Mouse (Mus musculus) lung, adult 2 months (tissue): ENCODE data around the gene Prss53. TPM values are rescaled to one million over a fixed set of nuclear protein-coding genes. Genes with fewer than 3 reads are reported as not detected.

Experiments
- DNase-seq: peaks from one replicate; pipeline ENCODE4 v3.0.0; 2022
- H3K4me1 ChIP-seq: fragments of 200-500 bp; 2 replicates; pipeline ENCODE4 v1.6.1; 2011; ENCODE audit warnings: low read length; ENCODE audit not compliant: control insufficient read depth, insufficient read depth
- H3K4me3 ChIP-seq: fragments of 200-500 bp; replicated peaks from 2 replicates; pipeline ENCODE3; 2011; ENCODE audit warnings: low read depth, mild to moderate bottlenecking, control low read depth, low read length; ENCODE audit errors: extremely low read depth
- CTCF ChIP-seq: fragments of 200-500 bp; IDR thresholded peaks from 2 replicates; pipeline ENCODE4 v1.5.1; 2011; ENCODE audit warnings: mild to moderate bottlenecking, low read length, control low read depth; ENCODE audit not compliant: insufficient read depth
- POLR2A ChIP-seq: fragments of 200-500 bp; IDR thresholded peaks from 2 replicates; pipeline ENCODE4 v1.6.1; 2011; ENCODE audit warnings: low read depth, mild to moderate bottlenecking, control low read depth, low read length, borderline replicate concordance; ENCODE audit errors: extremely low read depth
- WGBS: fragments of 180-500 bp; shearing (Covaris S2); methylation state at CpG from one replicate; pipeline ENCODE4 v1.1.7; 2018; 5-methylcytosine and 5-hydroxymethylcytosine counted together
- polyA plus RNA-seq: library from polyadenylated mRNA; depleted of rRNA; stranded (reverse); fragments of >200 nt; gene quantifications from 2 replicates; pipeline ENCODE4 v1.2.3, GENCODE M21; 2012

The Prss53 gene
- polyA plus RNA-seq, 1 experiment = 3.4 TPM

DNA sequence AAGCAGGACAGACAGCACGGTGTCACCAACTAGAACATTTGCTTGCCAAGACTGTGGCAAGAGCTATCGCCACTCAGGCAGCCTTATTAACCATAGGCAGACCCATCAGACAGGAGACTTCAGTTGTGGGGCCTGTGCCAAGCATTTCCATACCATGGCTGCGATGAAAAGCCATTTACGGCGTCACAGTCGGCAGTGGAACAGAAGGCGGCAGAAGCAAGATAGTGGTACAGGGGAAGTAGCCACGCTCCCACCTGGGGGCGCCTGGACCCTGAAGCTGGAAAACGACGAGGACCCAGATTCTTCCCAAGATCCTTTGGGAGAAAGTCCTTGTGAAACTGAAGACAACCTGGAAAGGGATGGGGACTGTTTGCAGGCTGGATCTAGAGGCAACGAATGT, 10.3 kb downstream of the Prss53 start:
- DNase-seq = no peak
- Histone ChIP-seq H3K4me3 (no peak overlapping the region), H3K4me1 (peaks cover 7% of the 10 kb centered on the region)
- TF ChIP-seq POLR2A (no peak), CTCF (no peak)
- 82% methylated on average over 12 of the region's 12 CpGs for WGBS

DNA sequence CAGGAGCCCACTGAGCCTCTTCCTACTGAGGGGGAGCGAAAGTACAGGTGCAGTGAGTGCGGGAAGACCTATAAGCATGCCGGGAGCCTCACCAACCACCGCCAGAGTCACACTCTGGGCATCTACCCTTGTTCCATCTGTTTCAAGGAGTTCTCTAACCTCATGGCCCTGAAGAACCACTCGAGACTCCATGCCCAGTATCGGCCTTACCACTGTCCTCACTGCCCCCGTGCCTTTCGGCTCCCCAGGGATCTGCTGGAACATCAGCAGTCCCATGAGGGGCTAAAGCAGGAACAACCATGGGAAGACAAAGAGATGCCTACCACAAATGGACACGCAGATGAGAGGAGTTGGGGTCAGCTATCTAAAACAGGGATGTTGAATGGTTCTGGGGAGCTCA, 11.5 kb downstream of the Prss53 start:
- H3K4me1 ChIP-seq = peaks cover 11% of the 10 kb centered on the region
- TF ChIP-seq POLR2A (no peak), CTCF (no peak)
- DNase-seq = no peak
- H3K4me3 ChIP-seq = no peak overlapping the region
- WGBS = 96% methylated on average over 9 of the region's 9 CpGs

DNA sequence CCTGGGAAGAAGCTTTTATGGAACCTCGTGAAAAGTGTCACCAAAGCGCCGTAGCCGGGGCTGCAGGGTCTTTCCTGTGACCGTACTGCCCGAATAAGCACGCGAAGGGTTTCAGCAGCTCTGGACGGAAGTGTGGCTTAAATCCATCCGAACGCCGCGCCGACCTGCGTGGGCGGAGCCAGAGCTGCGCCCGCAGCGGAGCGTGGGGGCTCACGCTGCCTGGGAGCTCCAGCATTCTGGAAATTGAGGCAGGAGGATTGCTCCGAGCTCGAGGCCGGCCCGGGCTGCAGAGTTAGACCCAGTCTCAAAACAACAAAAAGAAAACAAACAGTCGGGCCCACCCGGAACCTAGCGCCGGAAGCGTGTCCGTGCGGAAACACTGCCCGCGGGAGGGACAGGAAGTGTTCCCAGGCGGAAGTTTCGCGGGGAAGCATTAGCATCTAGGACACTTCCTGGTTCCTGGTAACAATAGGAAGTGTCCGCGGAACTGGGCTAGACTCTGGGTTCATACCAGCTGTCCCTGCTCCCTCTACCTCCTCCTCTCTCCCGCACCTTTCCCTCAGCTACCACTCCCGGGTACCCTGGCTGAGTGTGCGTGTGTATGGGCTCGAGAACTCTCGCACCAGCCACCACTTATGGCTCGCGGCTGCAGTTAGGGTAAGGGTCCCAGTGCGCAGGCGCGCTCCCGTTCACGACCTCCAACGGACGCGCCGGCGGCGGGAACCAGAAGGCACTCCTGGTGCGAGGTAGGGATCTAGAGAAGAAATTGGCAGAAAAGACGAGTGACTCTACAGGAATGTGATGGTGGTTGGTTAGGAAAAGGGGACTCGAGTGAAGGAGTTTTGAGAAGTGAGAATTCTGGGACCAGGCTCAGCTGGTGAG, 14.1 kb downstream of the Prss53 start, which contains the start of gene Zfp668:
Gene Zfp668 (minus strand): TSS at position 362 of the 882 bp plus-strand sequence.
- H3K4me1 ChIP-seq = peaks cover 5% of the 10 kb centered on the region
- peak; percentile 91 for DNase-seq
- H3K4me3 ChIP-seq = peak within 1 kb of the TSS; percentile 98
- WGBS = under 1% methylated on average over 60 of the region's 60 CpGs
- TF ChIP-seq POLR2A = peak; percentile 83
- TF ChIP-seq CTCF = no peak

DNA sequence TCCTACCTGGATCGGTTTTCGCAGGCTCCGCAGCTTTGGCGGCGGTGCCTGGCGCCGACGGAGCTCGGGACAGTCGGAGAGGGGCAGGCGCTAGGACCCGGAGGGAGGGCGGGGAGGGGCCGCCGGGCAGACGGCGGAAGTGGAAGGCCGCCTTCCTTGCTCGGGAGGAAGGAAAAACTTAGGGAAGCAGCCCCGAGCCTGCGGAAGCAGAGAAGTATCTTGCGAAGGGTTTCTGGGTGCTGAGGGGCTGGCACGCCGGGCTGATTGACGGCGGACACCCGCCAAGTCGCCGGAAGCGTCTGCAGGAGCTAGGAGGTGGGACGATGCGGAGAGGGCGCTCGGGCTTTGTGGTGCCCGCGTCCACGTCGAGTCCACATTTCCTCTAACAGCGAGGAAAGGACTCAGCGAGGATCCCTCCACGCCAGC, 14.7 kb downstream of the Prss53 start, which contains the start of gene Zfp646:
Gene Zfp646 (plus strand): TSS at position 181 of the 426 bp plus-strand sequence.
- DNase-seq = no peak
- Histone ChIP-seq H3K4me3 (peak within 1 kb of the TSS; percentile 98), H3K4me1 (peaks cover 5% of the 10 kb centered on the region)
- TF ChIP-seq CTCF (no peak), POLR2A (peak; percentile 44)
- WGBS = under 1% methylated on average over 41 of the region's 41 CpGs

DNA sequence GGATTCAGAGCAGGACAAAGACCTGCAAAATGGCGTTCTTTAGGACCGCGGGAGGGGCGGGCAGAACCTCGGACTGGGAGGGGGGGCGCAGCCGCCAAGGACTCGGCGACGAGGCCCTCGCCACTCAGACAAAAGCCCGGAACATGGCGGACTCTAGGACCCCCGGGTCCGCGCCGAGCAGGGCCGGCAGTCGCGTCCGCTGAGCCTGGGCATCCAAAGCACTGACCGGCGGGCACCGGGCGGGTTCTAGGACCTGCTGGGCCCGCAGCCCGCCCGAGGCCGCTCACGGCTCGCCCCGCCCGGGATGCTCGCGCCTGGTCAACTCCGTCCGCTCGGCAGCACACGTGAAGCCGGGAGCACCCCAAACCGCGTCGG, 15.2 kb downstream of the Prss53 start:
- Histone ChIP-seq H3K4me3 (peak overlapping the region; percentile 98), H3K4me1 (peaks cover 5% of the 10 kb centered on the region)
- DNase-seq = peak; percentile 86
- under 1% methylated on average over 43 of the region's 43 CpGs for WGBS
- TF ChIP-seq CTCF (no peak), POLR2A (peak; percentile 8; the same call in 1 of the 2 replicates)

DNA sequence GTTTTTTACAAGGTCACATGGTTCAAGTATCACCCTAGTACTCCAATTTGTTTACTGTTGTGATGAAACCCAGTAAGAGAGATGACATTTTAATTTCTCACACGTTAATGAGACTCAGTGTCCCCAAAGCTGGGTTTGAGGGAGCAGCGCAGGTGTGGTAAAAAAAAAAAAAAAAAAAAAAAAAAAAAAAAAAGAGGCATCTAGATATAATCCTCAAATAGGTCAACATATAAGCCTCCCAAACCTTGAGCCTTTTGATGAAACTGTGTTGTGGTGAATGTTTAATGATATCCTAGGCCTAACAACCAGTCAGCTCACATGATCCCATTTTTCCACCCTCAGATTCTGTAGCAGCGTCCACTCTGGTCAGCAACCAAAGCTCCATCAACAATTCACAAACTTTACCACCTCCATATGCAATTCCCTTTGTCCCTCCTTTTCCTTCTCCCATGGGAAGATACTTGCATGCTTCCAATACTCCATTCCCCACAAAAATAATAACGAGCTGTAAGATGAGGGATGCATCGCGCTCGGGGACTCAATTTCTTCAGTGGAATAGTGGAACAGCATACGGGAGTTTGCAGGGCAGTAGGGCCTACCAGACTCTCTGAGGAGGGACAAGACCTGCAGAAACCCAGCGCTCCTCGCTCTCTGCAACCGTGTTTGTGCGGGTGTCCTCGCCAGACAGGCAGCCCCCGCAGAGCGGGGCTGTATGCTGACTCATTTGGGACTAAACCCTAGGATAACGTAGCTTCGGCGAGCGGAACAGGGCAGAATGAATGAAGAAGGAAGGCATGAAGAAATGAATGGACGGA, 15.8 kb downstream of the Prss53 start:
- DNase-seq = no peak
- 3% methylated on average over 20 of the region's 20 CpGs for WGBS
- TF ChIP-seq CTCF (no peak), POLR2A (no peak)
- H3K4me1 ChIP-seq = peaks cover 5% of the 10 kb centered on the region
- peak overlapping the region; percentile 98 for H3K4me3 ChIP-seq

DNA sequence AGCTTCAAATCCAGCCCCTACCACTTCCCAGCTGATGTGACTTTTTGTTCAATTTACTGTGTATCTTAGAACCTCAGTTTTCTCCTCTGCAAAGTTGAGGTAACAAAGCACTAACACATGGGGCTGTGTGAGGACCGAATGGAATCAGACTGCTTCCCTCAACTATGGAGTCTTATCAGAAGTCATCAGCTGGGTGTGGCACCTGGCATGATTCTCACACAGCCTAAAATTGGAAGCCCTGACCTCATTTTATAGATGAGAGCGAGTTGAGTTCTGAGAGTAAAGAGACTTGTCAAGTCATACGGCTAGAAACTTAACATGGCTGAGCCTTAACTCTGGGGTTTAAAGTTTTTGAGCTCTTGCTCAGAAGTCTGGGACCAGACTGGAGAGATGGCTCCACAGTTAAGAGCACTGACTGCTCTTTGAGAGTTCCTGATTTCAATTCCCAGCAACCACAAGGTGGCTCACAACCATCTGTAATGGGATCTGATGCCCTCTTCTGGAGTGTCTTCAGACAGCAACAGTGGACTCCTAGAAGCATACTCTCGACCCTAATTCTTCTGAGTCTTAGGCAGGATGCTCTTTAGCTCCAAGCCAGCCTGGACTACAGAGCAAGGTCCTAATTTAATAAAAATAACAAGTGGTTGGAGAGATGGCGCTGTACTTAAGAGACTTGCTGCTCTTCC, 20.5 kb downstream of the Prss53 start:
- Histone ChIP-seq H3K4me3 (no peak overlapping the region), H3K4me1 (peaks cover 4% of the 10 kb centered on the region)
- TF ChIP-seq CTCF (no peak), POLR2A (no peak)
- 73% methylated on average over 5 of the region's 5 CpGs for WGBS
- no peak for DNase-seq

DNA sequence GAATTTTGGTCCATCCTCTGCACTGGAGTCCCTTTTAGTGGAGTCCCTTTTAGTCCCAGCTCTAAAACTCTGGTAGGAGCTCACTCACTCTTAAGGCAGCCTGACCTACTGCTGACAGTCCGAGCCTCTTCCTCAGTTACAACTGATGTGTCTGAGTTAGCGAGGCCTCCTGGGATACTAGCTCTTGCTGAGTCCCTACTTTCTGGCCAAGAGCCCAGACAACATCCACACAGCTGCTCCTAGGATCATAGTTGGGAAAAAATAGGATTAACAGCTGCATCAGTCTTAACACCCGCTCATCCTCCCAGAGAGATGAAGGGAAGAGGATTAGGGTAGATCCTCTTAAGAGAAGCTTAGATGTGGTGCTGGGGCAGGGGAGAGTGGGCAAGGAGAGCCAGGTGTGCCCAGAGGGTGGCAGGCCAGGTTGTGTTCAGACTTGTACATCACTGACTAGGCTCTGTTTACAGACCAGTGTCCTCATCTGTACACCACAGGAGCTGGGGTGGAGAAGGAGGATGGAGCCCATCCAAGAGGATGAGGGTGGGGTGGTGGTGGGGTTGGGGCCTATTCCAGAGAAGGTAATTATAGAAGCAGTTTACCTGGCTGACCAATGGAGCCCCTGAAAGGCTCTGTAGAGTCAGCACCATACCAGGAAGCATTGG, 21.5 kb downstream of the Prss53 start:
- H3K4me1 ChIP-seq = no peaks in the 10 kb centered on the region
- 52% methylated on average over 3 of the region's 3 CpGs for WGBS
- DNase-seq = no peak
- TF ChIP-seq CTCF (no peak), POLR2A (no peak)
- no peak overlapping the region for H3K4me3 ChIP-seq

DNA sequence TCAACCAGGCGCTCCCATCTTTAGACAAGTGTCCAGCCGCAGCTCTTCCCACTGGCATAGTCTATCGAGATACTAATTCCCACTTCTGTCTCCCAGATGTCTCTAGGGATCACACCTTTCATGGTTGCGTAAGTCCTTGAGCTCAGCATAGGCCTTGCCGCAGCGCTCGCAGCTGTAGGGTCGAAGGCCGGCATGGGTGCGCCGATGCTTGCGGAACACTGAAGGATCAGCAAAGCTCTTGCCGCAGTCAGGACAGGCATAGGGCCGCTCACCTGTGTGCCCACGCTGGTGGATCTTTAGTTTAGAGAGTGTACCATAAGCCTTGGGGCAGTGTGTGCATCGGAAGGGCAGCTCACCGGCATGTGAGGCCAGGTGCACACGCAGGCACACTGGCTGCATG, 23.1 kb downstream of the Prss53 start:
- H3K4me3 ChIP-seq = no peak overlapping the region
- no peaks in the 10 kb centered on the region for H3K4me1 ChIP-seq
- 97% methylated on average over 18 of the region's 18 CpGs for WGBS
- TF ChIP-seq POLR2A (no peak), CTCF (no peak)
- DNase-seq = no peak
